Mouse (Mus musculus) embryonic facial prominence, embryonic 14.5 days (tissue): ENCODE measurements around the gene Krt19. TPM values are rescaled to one million over a fixed set of nuclear protein-coding genes. Genes with fewer than 3 reads are reported as not detected.

Source experiments
- ATAC-seq: fragments of 200-750 bp; cut with Nextera tagmentation; 2 replicates; pipeline ENCODE4 v1.8.0; 2017; ENCODE audit warnings: low read depth, moderate number of reproducible peaks, moderate TSS enrichment
- DNase-seq: peaks from one replicate; pipeline ENCODE4 v3.0.0-alpha.2; 2015; ENCODE audit warnings: low spot score
- H3K27ac ChIP-seq: fragments of 300-500 bp; sonication (generic); replicated peaks from 2 replicates; pipeline ENCODE4 v1.5.1; 2014; ENCODE audit warnings: low read depth, mild to moderate bottlenecking, low read length, moderate library complexity
- H3K27me3 ChIP-seq: fragments of 300-500 bp; sonication (generic); replicated peaks from 2 replicates; pipeline ENCODE4 v1.6.1; 2014; ENCODE audit warnings: low read length; ENCODE audit not compliant: control insufficient read depth, insufficient read depth
- H3K36me3 ChIP-seq: fragments of 300-500 bp; sonication (generic); 2 replicates; pipeline ENCODE4 v1.6.1; 2014; ENCODE audit warnings: low read length, mixed read lengths; ENCODE audit not compliant: control insufficient read depth, insufficient read depth
- H3K4me1 ChIP-seq: fragments of 300-500 bp; sonication (generic); 2 replicates; pipeline ENCODE4 v1.6.1; 2014; ENCODE audit warnings: antibody characterized with exemption, low read length; ENCODE audit not compliant: control insufficient read depth, insufficient read depth
- H3K4me2 ChIP-seq: fragments of 300-500 bp; sonication (generic); 2 replicates; pipeline ENCODE4 v1.6.1; 2014; ENCODE audit warnings: low read depth, mild to moderate bottlenecking, low read length, moderate library complexity, mixed read lengths
- H3K4me3 ChIP-seq: fragments of 300-500 bp; sonication (generic); 2 replicates; pipeline ENCODE4 v1.5.1; 2014; ENCODE audit warnings: low read depth, mild to moderate bottlenecking, low read length
- H3K9ac ChIP-seq: fragments of 300-500 bp; sonication (generic); 2 replicates; pipeline ENCODE4 v1.6.1; 2014; ENCODE audit warnings: low read depth, mild to moderate bottlenecking, low read length, moderate library complexity, mixed read lengths
- H3K9me3 ChIP-seq: fragments of 300-500 bp; sonication (generic); 2 replicates; pipeline ENCODE4 v1.6.1; 2016; ENCODE audit warnings: low read length; ENCODE audit not compliant: control insufficient read depth
- WGBS: fragments of 180-500 bp; shearing (Covaris S2); extraction: QIAGEN DNeasy Blood & Tissue Kit; methylation state at CpG from one replicate; pipeline ENCODE4 v1.1.7; 2014; 5-methylcytosine and 5-hydroxymethylcytosine counted together
- polyA plus RNA-seq: library from polyadenylated mRNA; unstranded; fragments of >200 nt; fragmentation: Nextera tagmentation; extraction: Ambion mirVana; gene quantifications from 2 replicates; pipeline ENCODE4 v1.2.1, GENCODE M21; 2014

Gene Krt19
- polyA plus RNA-seq, 1 experiment from 2014 or later: 120 TPM

DNA sequence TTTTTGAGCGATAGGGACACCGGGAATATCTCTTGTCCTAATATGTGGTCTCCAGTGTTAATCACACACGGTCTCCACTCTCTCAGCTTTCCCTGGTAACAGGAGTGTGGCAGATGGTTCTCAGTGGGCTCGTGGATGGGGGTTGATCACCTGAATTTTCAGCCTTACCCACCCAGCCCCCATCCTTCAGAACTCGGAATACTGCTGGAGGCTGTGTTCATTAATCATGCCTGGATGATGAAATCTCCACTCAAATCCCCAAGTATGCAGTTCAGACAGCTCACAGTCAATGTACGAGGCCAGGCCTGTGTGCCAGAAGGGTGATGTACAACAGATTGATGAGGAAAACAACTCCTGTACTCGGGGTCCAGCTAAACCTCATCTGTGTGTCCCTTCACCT lies 23.6 kb downstream of the Krt19 start:
- Histone ChIP-seq H3K27ac (no peak overlapping the region), H3K4me3 (no peak overlapping the region), H3K4me1 (no peaks in the 10 kb centered on the region), H3K4me2 (no peak overlapping the region), H3K36me3 (no peaks in the 10 kb centered on the region), H3K9me3 (no peaks in the 10 kb centered on the region), H3K9ac (no peak overlapping the region), H3K27me3 (no peaks in the 10 kb centered on the region)
- 70% methylated on average over 7 of the region's 7 CpGs for WGBS
- DNase-seq (no peak), ATAC-seq (no peak)

DNA sequence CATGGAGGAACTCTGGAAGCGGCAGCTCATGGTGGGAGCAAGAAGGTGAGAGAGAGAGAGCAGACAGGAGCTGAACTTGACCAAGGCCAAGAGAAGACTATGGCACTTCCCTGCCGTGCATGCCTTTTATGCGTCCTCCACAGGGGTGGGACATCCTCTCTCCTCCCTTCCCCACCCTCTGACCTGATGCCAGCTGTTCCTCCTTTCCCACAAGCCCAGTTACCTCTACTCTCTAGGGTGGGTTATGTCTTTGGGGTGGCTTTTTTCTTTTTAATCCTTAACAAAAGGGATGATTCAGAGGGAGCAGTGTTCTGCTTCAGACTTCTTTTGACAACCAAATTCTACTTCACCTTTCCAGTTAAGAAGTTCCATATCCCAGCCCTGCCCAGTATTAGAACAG lies 27.0 kb downstream of the Krt19 start, which contains the start of gene Krt13:
Gene Krt13, minus strand, starts transcription at position 101 of the 400 bp plus-strand sequence.
- H3K27ac ChIP-seq: no peak within 1 kb of the TSS
- H3K4me3 ChIP-seq: no peak within 1 kb of the TSS
- no peaks in the 10 kb centered on the region for H3K4me1 ChIP-seq
- H3K9ac ChIP-seq: no peak within 1 kb of the TSS
- ATAC-seq (no peak), DNase-seq (no peak)
- H3K9me3 ChIP-seq: no peaks in the 10 kb centered on the region
- WGBS: 69% methylated on average over 3 of the region's 3 CpGs
- no peaks in the 10 kb centered on the region for H3K36me3 ChIP-seq
- H3K4me2 ChIP-seq: no peak within 1 kb of the TSS
- H3K27me3 ChIP-seq: no peaks in the 10 kb centered on the region

DNA sequence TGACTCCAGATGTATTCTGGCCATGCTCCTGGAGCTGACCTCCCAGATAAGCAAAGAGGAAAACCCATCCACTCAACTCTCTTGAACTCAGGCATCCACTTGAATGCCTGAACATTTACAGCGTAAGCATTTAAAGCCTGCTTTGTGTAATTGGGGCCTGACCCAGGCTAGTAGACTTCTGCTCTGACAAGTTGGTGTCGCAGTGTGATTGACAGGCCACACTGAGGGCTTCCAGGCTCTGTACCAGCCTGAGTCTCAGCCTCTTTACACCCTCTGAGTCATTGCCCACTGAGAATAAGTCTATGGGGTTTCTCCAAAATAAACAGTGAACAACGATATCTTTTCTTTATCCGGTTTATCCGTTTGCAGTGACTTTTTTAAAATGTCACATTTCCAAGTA lies 28.1 kb downstream of the Krt19 start:
- no peaks in the 10 kb centered on the region for H3K4me1 ChIP-seq
- no peak overlapping the region for H3K9ac ChIP-seq
- no peaks in the 10 kb centered on the region for H3K9me3 ChIP-seq
- ATAC-seq: no peak
- DNase-seq: no peak
- no peaks in the 10 kb centered on the region for H3K36me3 ChIP-seq
- no peaks in the 10 kb centered on the region for H3K27me3 ChIP-seq
- H3K27ac ChIP-seq: no peak overlapping the region
- no peak overlapping the region for H3K4me2 ChIP-seq
- WGBS: 82% methylated on average over 5 of the region's 5 CpGs
- H3K4me3 ChIP-seq: no peak overlapping the region

DNA sequence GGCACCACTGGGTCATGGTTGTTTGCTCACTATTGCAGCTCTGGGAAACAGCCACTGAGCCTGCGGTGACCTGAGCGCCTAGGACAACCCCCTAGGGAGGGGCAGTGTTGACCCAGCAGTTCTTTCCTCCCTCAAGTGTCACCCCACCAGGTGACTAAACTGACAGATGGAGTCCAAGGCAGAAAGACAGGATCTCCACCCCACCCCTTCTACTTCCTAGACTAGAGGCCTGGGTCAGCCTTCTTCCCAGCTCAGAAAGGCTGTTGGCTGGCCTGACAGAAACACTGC lies 34.8 kb downstream of the Krt19 start:
- Histone ChIP-seq H3K9ac (no peak overlapping the region), H3K9me3 (no peaks in the 10 kb centered on the region), H3K27ac (no peak overlapping the region), H3K4me2 (no peak overlapping the region), H3K27me3 (no peaks in the 10 kb centered on the region), H3K4me1 (no peaks in the 10 kb centered on the region), H3K4me3 (no peak overlapping the region), H3K36me3 (no peaks in the 10 kb centered on the region)
- no peak for ATAC-seq
- DNase-seq: no peak
- WGBS: 76% methylated on average over 2 of the region's 2 CpGs

DNA sequence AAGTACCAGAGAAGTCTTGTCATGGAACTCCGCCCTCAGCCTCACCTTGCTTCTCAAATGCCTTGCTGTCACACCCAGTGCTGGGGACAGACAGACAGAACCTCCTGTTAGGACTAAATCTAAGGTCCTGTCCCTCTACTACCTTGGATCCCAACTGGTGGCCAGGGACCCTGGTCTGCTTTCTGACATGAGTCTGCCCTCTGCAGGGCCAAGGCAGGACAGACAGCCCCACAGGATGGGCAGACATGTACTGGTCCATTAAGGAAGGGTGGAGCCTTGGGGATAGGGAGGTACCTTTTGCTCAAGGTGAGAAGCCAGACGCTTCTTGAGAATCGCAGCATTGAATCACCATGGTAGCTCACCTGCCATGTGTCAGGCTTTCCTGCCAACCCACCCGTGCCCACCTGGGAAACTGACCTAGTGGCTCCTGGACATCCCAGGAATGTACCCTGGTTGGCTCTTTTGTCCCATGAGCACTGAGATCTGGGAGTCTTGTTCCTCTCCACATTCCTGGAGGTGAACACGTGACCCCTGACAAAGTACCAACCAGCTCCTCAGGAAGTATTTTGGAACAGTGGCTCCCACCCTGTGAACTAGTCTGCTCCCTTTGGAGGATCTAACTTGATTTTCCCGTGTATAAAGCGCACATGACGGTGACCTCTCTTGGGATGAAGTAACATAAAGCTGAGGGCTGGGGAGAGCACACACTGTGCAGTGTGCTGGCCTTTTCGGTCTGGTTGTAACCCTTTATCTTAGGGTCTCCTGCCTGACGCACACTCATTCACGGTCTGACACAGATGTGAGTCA lies 35.3 kb downstream of the Krt19 start:
- Histone ChIP-seq H3K4me3 (no peak overlapping the region), H3K27me3 (no peaks in the 10 kb centered on the region), H3K4me1 (no peaks in the 10 kb centered on the region), H3K9me3 (no peaks in the 10 kb centered on the region), H3K4me2 (no peak overlapping the region), H3K9ac (no peak overlapping the region), H3K36me3 (no peaks in the 10 kb centered on the region), H3K27ac (no peak overlapping the region)
- no peak for ATAC-seq
- DNase-seq: no peak
- WGBS: 78% methylated on average over 11 of the region's 11 CpGs

DNA sequence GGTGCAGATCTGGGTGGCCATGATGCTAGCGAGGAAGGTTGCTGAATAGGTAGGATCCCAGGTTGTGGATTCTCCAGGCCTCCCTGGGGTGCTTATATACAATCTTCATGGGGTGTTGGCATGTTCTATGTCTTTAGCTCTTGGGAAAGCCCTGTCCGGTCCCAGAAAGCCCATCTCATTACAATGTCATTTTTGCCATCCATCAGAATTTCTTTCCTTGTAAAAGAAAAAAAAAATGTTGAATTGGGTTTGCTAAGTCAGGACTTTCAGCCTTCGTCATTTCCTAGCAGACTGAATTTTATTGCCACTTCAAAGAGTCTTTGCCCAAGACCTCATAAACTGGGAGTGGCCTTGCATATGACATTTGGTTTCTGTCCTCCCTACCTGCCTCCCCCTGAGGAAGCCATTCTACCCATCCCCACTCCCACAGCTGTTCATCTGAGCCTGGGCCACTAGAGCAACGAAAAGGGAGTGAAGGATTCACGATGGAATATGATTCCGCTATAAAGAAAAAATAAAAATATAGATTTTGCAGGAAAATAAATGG lies 42.8 kb downstream of the Krt19 start, which contains the start of gene Krt36:
Gene Krt36, minus strand, starts transcription at position 51 of the 547 bp plus-strand sequence.
- H3K4me3 ChIP-seq: no peak within 1 kb of the TSS
- ATAC-seq (no peak), DNase-seq (no peak)
- no peaks in the 10 kb centered on the region for H3K27me3 ChIP-seq
- 81% methylated on average over 6 of the region's 6 CpGs for WGBS
- H3K9me3 ChIP-seq: no peaks in the 10 kb centered on the region
- H3K9ac ChIP-seq: no peak within 1 kb of the TSS
- no peaks in the 10 kb centered on the region for H3K4me1 ChIP-seq
- no peak within 1 kb of the TSS for H3K4me2 ChIP-seq
- no peak within 1 kb of the TSS for H3K27ac ChIP-seq
- no peaks in the 10 kb centered on the region for H3K36me3 ChIP-seq

DNA sequence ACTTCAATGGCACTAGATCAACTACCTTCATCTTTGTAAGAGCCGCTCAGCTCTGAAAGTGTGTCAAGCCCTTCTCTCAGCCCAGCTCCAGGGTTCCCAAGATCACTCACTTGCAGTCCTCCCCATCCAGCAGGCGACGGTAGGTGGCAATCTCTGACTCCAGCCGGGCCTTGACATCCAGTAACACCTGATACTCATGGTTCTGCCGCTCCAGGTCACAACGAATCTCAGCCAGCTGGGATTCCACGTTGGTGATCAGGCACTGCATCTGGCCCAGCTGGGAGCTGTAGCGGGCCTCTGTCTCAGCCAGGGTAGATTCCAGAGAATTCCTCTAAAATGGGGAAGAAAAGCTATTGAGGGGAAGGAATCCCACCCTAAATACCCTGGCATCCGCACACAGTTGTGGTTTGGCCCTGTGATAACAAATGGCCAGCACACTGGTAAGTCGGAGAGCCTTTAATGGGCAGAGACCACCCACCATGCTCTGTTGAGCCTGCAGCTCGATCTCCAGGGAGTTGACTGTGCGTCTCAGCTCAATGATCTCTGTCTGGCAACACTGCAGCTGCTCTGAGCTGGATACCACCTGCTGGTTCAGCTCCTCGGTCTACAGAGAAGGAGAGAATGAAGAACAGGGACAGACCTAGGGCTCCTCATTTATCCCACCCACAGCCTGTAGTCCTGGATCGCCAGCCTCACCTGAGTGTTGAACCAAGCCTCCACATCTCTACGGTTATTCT lies 45.6 kb downstream of the Krt19 start:
- no peak for ATAC-seq
- 61% methylated on average over 15 of the region's 15 CpGs for WGBS
- Histone ChIP-seq H3K36me3 (no peaks in the 10 kb centered on the region), H3K4me1 (no peaks in the 10 kb centered on the region), H3K9me3 (no peaks in the 10 kb centered on the region), H3K9ac (no peak overlapping the region), H3K27me3 (no peaks in the 10 kb centered on the region), H3K27ac (no peak overlapping the region), H3K4me2 (no peak overlapping the region), H3K4me3 (no peak overlapping the region)
- peak; percentile 43 for DNase-seq

DNA sequence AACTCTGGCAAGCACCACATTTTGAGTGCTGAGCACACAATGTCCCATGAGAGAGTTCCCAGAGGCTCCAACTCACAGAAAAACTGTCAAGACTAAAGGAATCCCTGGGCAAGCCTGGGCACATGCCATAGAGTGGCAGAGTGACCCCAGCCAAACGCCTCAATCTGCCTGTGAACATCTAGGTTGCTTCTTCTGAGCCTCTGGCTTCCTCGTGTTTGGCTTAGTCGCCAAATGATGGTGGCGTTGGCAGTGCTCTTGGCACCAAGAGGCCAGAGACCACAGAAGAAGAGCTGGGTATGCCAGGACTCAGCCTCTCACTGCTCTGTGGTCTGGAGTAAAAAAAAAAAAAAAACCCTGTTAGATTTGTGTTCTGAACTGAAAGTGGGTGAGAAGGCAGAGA lies 48.1 kb downstream of the Krt19 start:
- ATAC-seq (no peak), DNase-seq (no peak)
- WGBS: 76% methylated on average over 4 of the region's 4 CpGs
- H3K27ac ChIP-seq: no peak overlapping the region
- no peaks in the 10 kb centered on the region for H3K9me3 ChIP-seq
- no peak overlapping the region for H3K4me3 ChIP-seq
- no peaks in the 10 kb centered on the region for H3K4me1 ChIP-seq
- no peak overlapping the region for H3K9ac ChIP-seq
- no peaks in the 10 kb centered on the region for H3K36me3 ChIP-seq
- H3K4me2 ChIP-seq: no peak overlapping the region
- no peaks in the 10 kb centered on the region for H3K27me3 ChIP-seq
